Mouse (Mus musculus) heart, adult 2 months (tissue): ENCODE measurements at regions not wholly inside any gene's neighbourhood (a gene's known extent, or its start where the extent isn't known, plus 50 kb on each side); places are given as distances from the start of the nearest gene placed in this dataset.

Experiments used
- CTCF ChIP-seq: fragments of 200-600 bp; IDR thresholded peaks from 2 replicates; pipeline ENCODE4 v1.8.1; 2022; ENCODE audit warnings: antibody characterized with exemption, mild to moderate bottlenecking, moderate library complexity
- EP300 ChIP-seq: fragments of 200-500 bp; IDR thresholded peaks from 2 replicates; pipeline ENCODE4 v1.6.1; 2011; ENCODE audit warnings: low read depth, low read length, control low read depth; ENCODE audit not compliant: insufficient read depth
- POLR2A ChIP-seq: fragments of 200-500 bp; IDR thresholded peaks from 2 replicates; pipeline ENCODE4 v1.6.1; 2011; ENCODE audit warnings: mild to moderate bottlenecking, low read depth, low read length, control low read depth; ENCODE audit not compliant: insufficient read depth

DNA sequence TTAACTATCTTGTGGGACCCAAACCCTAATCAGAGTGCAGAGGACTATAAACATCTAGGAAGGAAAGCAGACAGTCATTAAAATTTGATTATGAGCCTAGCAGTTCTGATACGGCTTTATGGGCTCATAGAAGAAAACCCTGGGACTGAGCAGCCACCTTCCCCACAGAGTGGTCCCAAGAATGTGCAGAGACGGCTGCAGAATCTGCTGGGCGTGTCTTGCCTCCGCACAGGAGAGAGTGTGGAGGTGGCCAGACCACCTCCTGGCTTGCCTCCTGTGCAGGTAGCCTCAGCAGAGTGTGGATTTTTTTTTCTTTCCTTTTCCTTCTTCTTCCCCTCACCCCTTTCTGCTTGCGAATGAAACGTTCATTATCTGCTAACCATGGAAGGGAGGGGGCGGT is 163.3 kb downstream of the Hibadh start:
- TF ChIP-seq CTCF, result no peak
- no peak for TF ChIP-seq POLR2A
- no peak for TF ChIP-seq EP300
